12 mouse cellular contexts compared by ENCODE assay signal in the genomic region with DNA sequence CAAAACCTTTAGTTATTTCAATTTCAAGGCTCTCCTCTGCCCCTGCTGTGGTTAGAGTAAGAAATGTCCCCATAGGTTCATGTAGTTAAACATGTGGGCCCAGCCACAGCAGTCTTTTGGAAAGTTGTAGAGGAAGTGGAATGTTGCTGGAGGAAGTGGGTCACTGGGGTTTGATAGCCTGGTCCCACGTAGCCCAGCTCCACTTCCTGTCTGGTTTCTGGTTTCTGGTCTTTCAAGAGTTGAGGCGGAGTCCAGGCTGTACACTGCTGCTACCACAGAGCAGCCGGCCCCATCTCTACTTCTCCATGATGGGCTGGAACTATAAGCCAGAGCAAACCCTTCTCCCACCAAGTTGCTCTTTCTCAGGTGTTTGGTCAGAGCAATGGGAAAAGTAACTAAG. TPM values are rescaled to one million over a fixed set of nuclear protein-coding genes. Genes with fewer than 3 reads are reported as not detected.
DNase-seq lines count a peak whose midpoint lies in the region; ATAC-seq and TF ChIP-seq lines count a peak whose summit lies in the region.
"Had no signal": no experiment of that assay in that cellular context is flagged by ENCODE, and none has a peak within 500 bp of the region (broad histone marks: within the 10 kb centered on the region; RNA-seq: fewer than 3 reads in every experiment).

No protein-coding gene starts in this region.

- DNase-seq in kidney, postnatal 0 days (ENCODE audit: low spot score) = peak; percentile 28
- DNase-seq in kidney, postnatal 10 days = no peak
- peak; percentile 67 for DNase-seq in induced T-regulatory cell, adult 2 months (ENCODE audit: low read depth)
- no peak for DNase-seq in right cerebral cortex, adult 18-20 months
- no peak for DNase-seq in kidney, postnatal 4 days
- DNase-seq: adrenal gland, postnatal 25 days; cerebellum, adult 11-12 months had no signal

- 62% methylated on average over 3 of the region's 3 CpGs for WGBS in kidney, postnatal 0 days
- WGBS in intestine, embryonic 16.5 days = 65% methylated on average over 3 of the region's 3 CpGs

- H3K36me3 ChIP-seq in kidney, postnatal 0 days (ENCODE audit: insufficient read depth, low read length) = no peaks in the 10 kb centered on the region
- H3K36me3 ChIP-seq in intestine, embryonic 16.5 days (ENCODE audit: control insufficient read depth, insufficient read depth, low read length) = no peaks in the 10 kb centered on the region
- H3K36me3 ChIP-seq: forebrain, embryonic 12.5 days had no signal

- ATAC-seq in kidney, postnatal 0 days (replicated peaks; ENCODE audit: low FRiP score, low read depth) = no peak
- peak; percentile 66 for ATAC-seq in CD4-positive, CD25-positive, alpha-beta regulatory T cell, adult 4 months
- ATAC-seq in megakaryocyte-erythroid progenitor cell, adult 5-6 weeks (replicated peaks; ENCODE audit: low FRiP score, low TSS enrichment, poor library complexity, severe bottlenecking) = peak; percentile 23; the same call in 1 of the 2 replicates
- ATAC-seq in intestine, embryonic 16.5 days = no peak

- no peaks in the 10 kb centered on the region for H3K27me3 ChIP-seq in kidney, postnatal 0 days (ENCODE audit: insufficient read depth, low read length)
- no peaks in the 10 kb centered on the region for H3K27me3 ChIP-seq in intestine, embryonic 16.5 days (replicated peaks; ENCODE audit: control insufficient read depth, insufficient read depth, low read length)
- H3K27me3 ChIP-seq: forebrain, embryonic 12.5 days had no signal

- no peak overlapping the region for H3K4me2 ChIP-seq in kidney, postnatal 0 days (ENCODE audit: low read length)
- H3K4me2 ChIP-seq in intestine, embryonic 16.5 days (ENCODE audit: low read depth, low read length) = no peak overlapping the region
- H3K4me2 ChIP-seq: forebrain, embryonic 12.5 days had no signal

- no peak overlapping the region for H3K9ac ChIP-seq in kidney, postnatal 0 days (ENCODE audit: low read depth, low read length)
- no peak overlapping the region for H3K9ac ChIP-seq in intestine, embryonic 16.5 days (ENCODE audit: low read depth, low read length)
- H3K9ac ChIP-seq: forebrain, embryonic 12.5 days had no signal

- H3K9me3 ChIP-seq in kidney, postnatal 0 days (replicated peaks; ENCODE audit: low read length) = no peaks in the 10 kb centered on the region
- H3K9me3 ChIP-seq in intestine, embryonic 16.5 days (ENCODE audit: control insufficient read depth, low read length) = no peaks in the 10 kb centered on the region
- H3K9me3 ChIP-seq: forebrain, embryonic 12.5 days had no signal

- no peak overlapping the region for H3K27ac ChIP-seq in kidney, postnatal 0 days
- no peak overlapping the region for H3K27ac ChIP-seq in intestine, embryonic 16.5 days (ENCODE audit: low read length)
- H3K27ac ChIP-seq: forebrain, embryonic 12.5 days had no signal

- TF ChIP-seq CTCF in kidney, postnatal 0 days (IDR thresholded peaks at IDR 0.05; ENCODE audit: low read depth) = no peak

- H3K4me1 ChIP-seq in kidney, postnatal 0 days (replicated peaks; ENCODE audit: insufficient read depth, low read length) = no peaks in the 10 kb centered on the region
- H3K4me1 ChIP-seq in intestine, embryonic 16.5 days (ENCODE audit: control insufficient read depth, insufficient read depth, low read length) = no peaks in the 10 kb centered on the region
- H3K4me1 ChIP-seq: forebrain, embryonic 12.5 days had no signal

- no peak overlapping the region for H3K4me3 ChIP-seq in kidney, postnatal 0 days (replicated peaks; ENCODE audit: low read depth, low read length)
- no peak overlapping the region for H3K4me3 ChIP-seq in intestine, embryonic 16.5 days (ENCODE audit: low read length)
- H3K4me3 ChIP-seq: forebrain, embryonic 12.5 days had no signal

RNA-seq across cellular contexts. Expression of a gene that starts 11.1 kb away (rescaled TPM):
- polyA plus RNA-seq in kidney, postnatal 0 days (2015; fragmentation: Nextera tagmentation; extraction: Ambion mirVana) = 2.7 and 3.5 TPM in 2 replicates
- 10 to 100 TPM; 25.6 to 26.3 TPM for polyA plus RNA-seq in CD4-positive, CD25-positive, alpha-beta regulatory T cell, adult 4 months (2017; shearing (Covaris generic))
- total RNA-seq in megakaryocyte-erythroid progenitor cell, adult 5-6 weeks (2014; fragmentation: Nextera tagmentation) = 0.82 and 1.8 TPM in 2 replicates
- total RNA-seq in megakaryocyte-erythroid progenitor cell, adult 5-6 weeks (2017) = 1.8 and 3.1 TPM in 2 replicates
- polyA plus RNA-seq in intestine, embryonic 16.5 days (2015; fragmentation: Nextera tagmentation; extraction: Ambion mirVana) = 1.9 and 2.5 TPM in 2 replicates

RNA-seq across cellular contexts. Expression of a gene that starts 27.2 kb away (rescaled TPM):
- polyA plus RNA-seq in kidney, postnatal 0 days (2015; fragmentation: Nextera tagmentation; extraction: Ambion mirVana) = 2.2 and 2.5 TPM in 2 replicates
- under 1 TPM in 1 of 2 experiments, not detected in 1; 0.76 TPM for polyA plus RNA-seq in CD4-positive, CD25-positive, alpha-beta regulatory T cell, adult 4 months (2017; shearing (Covaris generic))
- total RNA-seq in megakaryocyte-erythroid progenitor cell, adult 5-6 weeks (2014; fragmentation: Nextera tagmentation) = 126 TPM in 1 of 2 replicates, not detected in the other
- total RNA-seq in megakaryocyte-erythroid progenitor cell, adult 5-6 weeks (2017) = 5.8 and 33.5 TPM in 2 replicates
- 3.2 and 3.4 TPM in 2 replicates for polyA plus RNA-seq in intestine, embryonic 16.5 days (2015; fragmentation: Nextera tagmentation; extraction: Ambion mirVana)
- total RNA-seq: gastrocnemius, adult 8-10 months had no signal

RNA-seq across cellular contexts. Expression of a gene that starts 55.8 kb away (rescaled TPM):
- polyA plus RNA-seq in kidney, postnatal 0 days (2015; fragmentation: Nextera tagmentation; extraction: Ambion mirVana) = 0.56 and 0.89 TPM in 2 replicates
- polyA plus RNA-seq in CD4-positive, CD25-positive, alpha-beta regulatory T cell, adult 4 months (2017; shearing (Covaris generic)) = not detected
- total RNA-seq in megakaryocyte-erythroid progenitor cell, adult 5-6 weeks (2014; fragmentation: Nextera tagmentation) = not detected in 2 replicates
- total RNA-seq in megakaryocyte-erythroid progenitor cell, adult 5-6 weeks (2017) = not detected in 2 replicates
- 0.18 and 0.55 TPM in 2 replicates for polyA plus RNA-seq in intestine, embryonic 16.5 days (2015; fragmentation: Nextera tagmentation; extraction: Ambion mirVana)
- polyA plus RNA-seq: forebrain, embryonic 12.5 days had no signal

Comparison
In these comparisons a context has a peak if more than half of its experiments do, and no peak if none do; other contexts are left out.
1. DNase-seq: peak in kidney, postnatal 0 days (single experiment) and induced T-regulatory cell, adult 2 months (single experiment); none in kidney, postnatal 10 days (single experiment), right cerebral cortex, adult 18-20 months (single experiment) and kidney, postnatal 4 days (0 of 2).
2. ATAC-seq: peak in CD4-positive, CD25-positive, alpha-beta regulatory T cell, adult 4 months (single experiment) and megakaryocyte-erythroid progenitor cell, adult 5-6 weeks (single experiment); none in kidney, postnatal 0 days (single experiment) and intestine, embryonic 16.5 days (single experiment).